Mouse (Mus musculus) frontal cortex, postnatal 25 days (tissue): ENCODE data around the gene Mllt10.

Experiments
- DNase-seq, 2 experiments: peaks; one replicate each; pipeline ENCODE4 v3.0.0; 2022; ENCODE audit warnings: low spot score in 2 of 2

Mllt10 gene

GRCm38 (mm10) chr2:18055016-18055928 lies at the start of gene Mllt10:
Mllt10 (plus strand) TSS chr2:18055237.
- DNase-seq, result no peak

GRCm38 (mm10) chr2:18011226-18011625 lies 43.8 kb upstream of the Mllt10 start:
- DNase-seq, result no peak

DNA sequence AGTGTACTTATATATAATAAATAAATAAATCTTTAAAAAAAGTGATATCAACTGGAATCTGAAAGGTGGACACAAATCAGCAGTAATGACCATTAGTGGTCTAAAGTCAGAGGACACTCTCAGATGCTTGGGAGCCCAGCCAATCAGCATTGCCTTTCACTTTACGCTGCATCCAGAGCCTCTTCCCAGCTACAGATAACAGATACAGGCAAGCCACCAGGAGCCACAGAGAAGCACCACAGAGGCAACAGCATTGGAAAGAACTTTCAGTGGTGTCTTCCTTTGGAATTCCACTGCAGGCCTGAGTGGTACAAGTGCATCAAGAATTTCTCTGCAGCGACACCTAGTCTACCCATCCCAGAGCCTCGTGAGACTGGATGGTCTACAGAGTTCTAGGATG lies 42.2 kb upstream of the Mllt10 start:
- DNase-seq, result no peak

GRCm38 (mm10) chr2:18015581-18015980 lies 39.5 kb upstream of the Mllt10 start:
- no peak for DNase-seq

DNA sequence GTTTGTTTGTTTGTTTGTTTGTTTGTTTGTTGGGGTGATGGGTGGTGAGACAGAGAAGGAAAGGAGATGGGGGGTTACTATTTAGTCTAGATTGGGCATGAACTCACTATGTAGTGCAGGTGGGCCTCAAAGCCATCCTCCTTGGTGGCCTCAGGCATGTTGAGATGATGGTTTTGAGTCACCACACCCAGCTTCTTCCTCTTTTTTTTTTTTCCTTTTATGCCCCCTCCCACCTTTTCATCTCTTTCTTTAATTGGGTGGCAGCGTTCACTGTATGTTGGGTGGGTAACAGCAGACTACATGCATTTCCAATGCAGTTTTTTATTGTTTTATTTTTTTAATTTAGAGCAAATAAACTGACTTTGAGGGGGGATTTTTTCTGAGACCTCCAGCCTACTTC lies 38.4 kb upstream of the Mllt10 start:
- DNase-seq, result no peak

DNA sequence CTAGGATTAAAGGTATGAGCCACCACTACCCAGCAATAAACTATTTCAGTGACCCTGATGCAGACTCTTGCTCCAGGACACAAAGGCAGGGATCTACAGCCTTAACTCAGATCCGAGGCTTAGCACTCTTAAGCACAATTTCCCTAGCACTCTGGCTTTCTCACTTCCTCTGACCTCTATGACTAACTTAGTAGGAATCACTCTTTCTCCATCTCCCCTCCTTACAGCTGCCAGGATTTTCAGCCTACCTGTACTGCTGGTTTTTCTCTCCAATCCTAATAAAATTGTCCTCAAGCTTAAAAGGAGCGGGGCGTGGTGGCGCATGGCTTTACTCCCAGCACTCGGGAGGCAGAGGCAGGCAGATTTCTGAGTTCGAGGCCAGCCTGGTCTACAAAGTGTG lies 37.7 kb upstream of the Mllt10 start:
- DNase-seq, result no peak

GRCm38 (mm10) chr2:18019122-18019521 lies 35.9 kb upstream of the Mllt10 start:
- no peak for DNase-seq

GRCm38 (mm10) chr2:18022886-18023285 lies 32.2 kb upstream of the Mllt10 start:
- DNase-seq, result no peak

- DNase-seq, result no peak
These were observed 29.9 kb upstream of the Mllt10 start for GRCm38 (mm10) chr2:18025116-18025515.

GRCm38 (mm10) chr2:18025781-18026115 lies 29.3 kb upstream of the Mllt10 start:
- DNase-seq, result no peak

- no peak for DNase-seq
These were observed 28.7 kb upstream of the Mllt10 start for GRCm38 (mm10) chr2:18026116-18026947.

DNA sequence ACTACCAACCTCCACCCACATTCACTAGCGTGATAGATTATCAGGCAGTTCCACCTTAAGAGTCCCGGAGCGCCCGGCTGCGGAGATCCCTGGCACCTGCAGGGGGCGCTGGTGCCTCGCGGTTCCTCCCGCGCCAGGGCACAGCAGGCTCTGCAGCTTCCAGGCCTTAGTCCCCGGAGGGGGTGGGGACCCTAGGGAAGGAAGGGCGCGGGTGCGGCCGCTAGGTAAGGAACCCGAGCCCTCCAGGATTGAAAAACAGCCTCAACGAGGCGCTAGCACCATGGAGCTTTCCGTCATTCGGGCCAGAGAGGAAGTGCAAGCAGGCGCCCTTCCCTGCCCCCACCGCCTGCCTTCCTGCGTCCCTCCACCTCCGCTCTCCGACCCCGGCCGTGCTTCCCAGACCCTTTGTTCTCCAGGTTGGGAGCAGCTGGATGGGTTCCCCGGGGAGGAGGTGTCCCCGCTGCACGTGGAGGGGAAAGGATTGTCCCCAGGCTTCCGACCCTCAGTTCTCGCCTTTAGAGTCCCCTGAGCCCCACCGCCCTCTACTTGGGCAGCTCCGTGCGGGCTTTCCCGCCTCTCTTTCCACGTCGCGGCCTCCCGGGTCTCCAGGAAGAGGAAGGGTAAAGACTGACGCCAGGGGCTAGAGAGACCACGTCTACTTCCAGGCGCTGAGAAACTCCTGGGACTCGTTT lies 27.4 kb upstream of the Mllt10 start:
- peak; percentile 95 for DNase-seq

GRCm38 (mm10) chr2:18028140-18029021 lies 26.7 kb upstream of the Mllt10 start:
- peak; percentile 68 to 75 for DNase-seq

DNA sequence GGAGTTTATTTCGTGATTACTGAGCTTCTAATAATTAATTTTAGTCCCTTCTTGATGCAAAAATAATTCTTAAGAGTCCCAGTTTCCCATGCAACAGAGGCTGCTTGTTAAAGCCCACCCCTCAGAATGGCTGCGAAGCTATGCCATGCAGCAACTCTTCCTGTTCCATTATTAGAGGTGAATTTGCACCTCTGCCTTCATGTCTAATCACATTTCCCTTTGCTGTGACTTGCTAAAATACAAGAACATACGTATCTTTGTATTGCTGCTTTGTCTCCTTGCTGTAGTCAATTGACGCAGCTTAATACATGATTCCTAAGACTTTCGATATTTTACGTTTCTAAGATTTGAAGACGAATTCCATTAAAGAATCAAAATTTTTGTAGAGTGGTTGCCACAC lies 25.4 kb upstream of the Mllt10 start:
- no peak for DNase-seq

DNA sequence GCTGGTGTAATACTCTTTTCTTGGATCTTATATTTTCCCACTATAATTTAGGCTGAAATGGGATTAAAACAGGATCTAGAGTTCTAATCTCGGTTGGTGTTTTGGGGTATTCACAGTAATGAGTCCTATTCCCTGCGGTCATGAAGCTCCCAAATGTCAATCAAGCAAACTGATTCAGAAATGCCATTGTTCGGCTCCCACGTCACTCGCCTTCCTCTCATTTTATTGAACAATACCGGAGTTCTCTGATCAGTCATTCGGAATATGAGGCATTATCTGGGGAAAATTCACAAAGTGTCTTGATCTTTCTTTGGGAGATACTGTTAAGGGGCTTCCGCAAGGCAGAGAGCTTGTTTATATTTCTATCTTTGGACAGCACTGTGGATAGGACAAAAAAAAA lies 24.5 kb upstream of the Mllt10 start:
- DNase-seq, result no peak

GRCm38 (mm10) chr2:18031271-18031821 lies 23.7 kb upstream of the Mllt10 start:
- DNase-seq, result no peak

DNA sequence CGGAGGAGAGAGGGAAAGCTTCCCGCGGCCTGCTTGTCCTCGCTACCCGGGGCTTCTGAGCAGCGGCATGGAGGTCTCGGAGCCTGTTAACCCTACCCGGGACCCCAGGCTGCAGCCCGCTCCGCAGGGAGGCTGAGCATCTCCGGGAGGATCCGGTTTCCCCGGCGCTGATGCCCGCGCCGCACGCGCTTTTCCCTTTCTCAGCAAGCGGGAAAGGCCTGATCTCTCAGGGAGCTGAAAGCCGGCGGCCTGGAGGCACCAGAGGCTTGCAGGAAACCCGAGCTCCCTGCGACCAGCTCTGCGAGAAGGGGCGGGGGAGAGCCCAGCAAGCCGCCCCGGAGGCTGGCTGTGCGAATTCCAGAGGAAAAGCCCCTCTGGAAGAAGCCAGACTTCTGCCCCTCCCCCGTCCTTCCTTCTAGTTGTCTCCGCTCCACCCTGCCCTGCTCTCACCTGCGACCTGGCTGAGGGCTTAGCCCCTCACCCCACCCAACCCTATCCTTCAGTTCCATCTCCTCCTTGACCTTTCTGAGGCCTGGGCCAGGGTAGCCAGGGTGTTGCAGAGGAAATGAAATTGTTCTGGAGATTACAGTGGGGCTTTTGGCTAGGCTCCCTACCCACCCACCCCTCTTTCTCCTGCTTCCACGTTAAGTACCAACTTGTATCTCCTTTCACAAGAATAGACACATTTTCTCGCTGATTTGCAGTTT lies 23.1 kb upstream of the Mllt10 start:
- DNase-seq, result peak in 1 of 2 experiments; percentile 48

DNA sequence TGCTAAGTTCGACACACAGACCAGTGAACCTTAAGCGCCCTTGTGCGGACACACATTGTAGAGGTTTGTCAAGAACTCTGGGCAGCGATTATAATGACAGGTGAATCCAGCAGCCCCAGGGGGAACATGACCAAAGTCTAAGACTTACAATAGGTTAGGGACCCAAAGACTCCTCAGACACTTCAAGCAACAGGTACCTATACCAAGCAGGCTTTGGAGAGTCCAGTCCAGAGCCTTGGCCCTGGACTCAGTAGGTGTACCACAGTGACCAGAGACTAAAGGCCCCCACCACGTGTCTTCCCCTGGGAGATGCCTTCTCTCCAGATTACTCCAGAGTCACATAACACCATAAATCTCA lies 22.5 kb upstream of the Mllt10 start:
- DNase-seq, result no peak

- no peak for DNase-seq
These were observed 21.6 kb upstream of the Mllt10 start for GRCm38 (mm10) chr2:18033166-18034108.
